Mouse (Mus musculus) brain, embryonic 14.5 days (tissue): ENCODE data around the gene Il20.

Experiments used
- CTCF ChIP-seq: fragments of 200-500 bp; IDR thresholded peaks from 2 replicates; pipeline ENCODE4 v1.5.1; 2012; ENCODE audit warnings: inconsistent platforms, mild to moderate bottlenecking, moderate library complexity, borderline replicate concordance; ENCODE audit not compliant: insufficient read depth, insufficient read length; ENCODE audit errors: extremely low read depth
- POLR2A ChIP-seq: fragments of 200-500 bp; IDR thresholded peaks from 2 replicates; pipeline ENCODE4 v1.6.1; 2012; ENCODE audit warnings: mild to moderate bottlenecking, inconsistent platforms, borderline replicate concordance; ENCODE audit not compliant: poor library complexity, insufficient read depth, insufficient read length, severe bottlenecking; ENCODE audit errors: extremely low read depth

DNA sequence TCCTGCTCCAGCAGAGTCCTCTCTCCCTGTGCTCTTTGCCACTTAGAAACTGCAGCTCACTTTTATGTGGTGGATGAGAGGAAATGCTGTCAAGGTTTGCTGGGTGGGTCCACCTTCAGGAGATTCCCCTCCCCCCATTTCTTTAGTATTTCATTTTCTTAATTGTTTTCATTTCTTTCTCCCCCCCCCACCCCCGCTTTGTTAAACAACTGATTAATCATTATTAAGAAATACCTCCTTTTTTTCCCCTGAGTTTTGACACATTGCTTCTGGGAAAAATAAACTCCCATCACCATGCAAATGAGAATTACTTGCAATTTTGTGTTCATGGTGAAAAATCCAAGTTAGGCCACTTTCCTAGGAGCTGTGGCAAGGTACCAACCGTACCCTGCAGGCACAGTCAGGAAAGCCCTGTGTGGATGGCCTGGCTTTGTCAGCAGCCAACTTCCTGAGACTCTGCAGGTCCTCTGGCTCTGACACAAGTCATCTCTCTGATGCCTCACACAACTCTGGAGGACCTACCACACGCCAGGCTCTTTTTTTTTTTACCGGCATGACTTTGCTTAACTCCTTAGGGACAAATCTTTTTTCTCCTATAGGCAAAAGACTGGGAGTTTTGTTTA is 28.9 kb upstream of the Il20 start, which contains the start of gene Il19:
- no peak for TF ChIP-seq POLR2A
- no peak for TF ChIP-seq CTCF
